Mouse (Mus musculus): ENCODE data around the gene Agap1.

GRCm38 (mm10) chr1:89622801-89623200 lies 168.2 kb downstream of the Agap1 start:
- TF ChIP-seq CTCF (IDR thresholded peaks at IDR 0.05; ENCODE audit: extremely low read depth, insufficient read depth, low read length) (no peak), POLR2A (IDR thresholded peaks at IDR 0.05; ENCODE audit: extremely low read depth, insufficient read depth, low read length) (no peak)

Measured in cortical plate, adult 2 months (tissue).